Mouse (Mus musculus) myocyte (in vitro differentiated cells): Measurements from ENCODE around the gene Snrnp48. TPM values are rescaled to one million over a fixed set of nuclear protein-coding genes. Genes with fewer than 3 reads are reported as not detected.

ENCODE experiments used
- H3K27me3 ChIP-seq: one replicate; pipeline ENCODE4 v1.6.1; 2011; ENCODE audit not compliant: control insufficient read depth, insufficient read depth, insufficient read length
- H3K36me3 ChIP-seq: one replicate; pipeline ENCODE4 v1.6.1; 2011; ENCODE audit not compliant: control insufficient read depth, insufficient read depth
- H3K4me2 ChIP-seq: one replicate; pipeline ENCODE4 v1.6.1; 2011; ENCODE audit warnings: low read depth, control low read depth
- H3K4me3 ChIP-seq: one replicate; pipeline ENCODE4 v1.5.1; 2011; ENCODE audit warnings: mild to moderate bottlenecking, control low read depth, moderate library complexity
- H3K79me2 ChIP-seq: one replicate; pipeline ENCODE4 v1.6.1; 2011; ENCODE audit not compliant: control insufficient read depth, insufficient read depth
- H3ac ChIP-seq: one replicate; pipeline ENCODE4 v1.6.1; 2011; ENCODE audit not compliant: control insufficient read depth, insufficient read length
- CEBPB ChIP-seq: IDR thresholded peaks from 2 replicates; pipeline ENCODE4 v1.6.1; 2011; ENCODE audit warnings: mild to moderate bottlenecking, moderate library complexity; ENCODE audit not compliant: poor library complexity, insufficient read depth, severe bottlenecking
- E2F4 ChIP-seq: IDR thresholded peaks from one replicate; pipeline ENCODE4 v1.6.1; 2011; ENCODE audit warnings: mild to moderate bottlenecking, control low read depth, moderate library complexity; ENCODE audit not compliant: insufficient read depth
- MAX ChIP-seq: IDR thresholded peaks from one replicate; pipeline ENCODE4 v1.6.1; 2011; ENCODE audit warnings: low read depth, mild to moderate bottlenecking, control low read depth
- MYOD1 ChIP-seq, 3 experiments: IDR thresholded peaks; one replicate each; pipeline ENCODE4 v1.6.1; 2011; ENCODE audit warnings: control low read depth in 2 of 3, low read depth in 2 of 3, mild to moderate bottlenecking in 2 of 3, moderate library complexity in 1 of 3; ENCODE audit not compliant: insufficient read length in 2 of 3, control insufficient read depth in 1 of 3
- MYOG ChIP-seq, 3 experiments: IDR thresholded peaks; one replicate each; pipeline ENCODE4 v1.6.1; 2011; ENCODE audit warnings: control low read depth in 2 of 3, low read depth in 2 of 3, mild to moderate bottlenecking in 2 of 3; ENCODE audit not compliant: insufficient read length in 2 of 3, control insufficient read depth in 1 of 3, insufficient read depth in 1 of 3
- POLR2A ChIP-seq: IDR thresholded peaks from one replicate; pipeline ENCODE4 v1.6.1; 2011; ENCODE audit warnings: low read depth, mild to moderate bottlenecking, control low read depth, moderate library complexity; ENCODE audit not compliant: insufficient read length
- POLR2AphosphoS2 ChIP-seq: IDR thresholded peaks from one replicate; pipeline ENCODE4 v1.6.1; 2011; ENCODE audit warnings: low read depth, control low read depth; ENCODE audit not compliant: insufficient read length
- REST ChIP-seq: IDR thresholded peaks from one replicate; pipeline ENCODE4 v1.6.1; 2011; ENCODE audit warnings: mild to moderate bottlenecking, control low read depth, moderate library complexity; ENCODE audit not compliant: insufficient read depth, insufficient read length
- SRF ChIP-seq: IDR thresholded peaks from one replicate; pipeline ENCODE4 v1.6.1; 2011; ENCODE audit warnings: low read depth; ENCODE audit not compliant: control insufficient read depth, insufficient read length
- TCF12 ChIP-seq: IDR thresholded peaks from one replicate; pipeline ENCODE4 v1.6.1; 2011; ENCODE audit warnings: mild to moderate bottlenecking, control low read depth; ENCODE audit not compliant: poor library complexity, insufficient read depth, severe bottlenecking
- TCF3 ChIP-seq: IDR thresholded peaks from one replicate; pipeline ENCODE4 v1.6.1; 2011; ENCODE audit warnings: low read depth, control low read depth; ENCODE audit not compliant: insufficient read length
- USF1 ChIP-seq: IDR thresholded peaks from one replicate; pipeline ENCODE4 v1.6.1; 2011; ENCODE audit warnings: low read depth, mild to moderate bottlenecking, control low read depth, moderate library complexity
- polyA plus RNA-seq: library from polyadenylated mRNA; unstranded; fragments of >200 nt; fragmentation: generic; extraction: Trizol; gene quantifications from one replicate; pipeline ENCODE4 v1.2.1, GENCODE M21; 2012; ENCODE audit warnings: missing spikeins

The Snrnp48 gene
- polyA plus RNA-seq, 1 experiment: 8.6 TPM

DNA sequence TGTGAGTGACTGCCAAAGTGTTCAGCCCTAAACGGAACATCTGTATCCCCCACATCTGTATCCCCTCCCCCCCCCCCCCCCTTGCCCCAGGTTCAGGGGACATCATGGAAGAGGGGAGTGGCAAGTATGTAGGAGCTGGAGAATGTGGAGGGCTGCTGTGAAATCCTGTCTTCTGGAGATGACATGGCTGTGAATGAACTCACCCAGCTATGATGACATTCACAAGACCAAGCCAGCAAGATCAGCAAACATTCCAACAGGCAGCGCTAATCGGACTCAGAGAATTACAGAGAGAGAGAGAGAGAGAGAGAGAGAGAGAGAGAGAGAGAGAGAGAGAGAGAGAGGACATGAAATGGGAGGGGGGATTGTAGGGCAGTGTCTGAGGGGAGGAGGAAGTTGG lies 46.5 kb downstream of the Snrnp48 start:
- Histone ChIP-seq H3K36me3 (no peaks in the 10 kb centered on the region), H3ac (no peak overlapping the region)

DNA sequence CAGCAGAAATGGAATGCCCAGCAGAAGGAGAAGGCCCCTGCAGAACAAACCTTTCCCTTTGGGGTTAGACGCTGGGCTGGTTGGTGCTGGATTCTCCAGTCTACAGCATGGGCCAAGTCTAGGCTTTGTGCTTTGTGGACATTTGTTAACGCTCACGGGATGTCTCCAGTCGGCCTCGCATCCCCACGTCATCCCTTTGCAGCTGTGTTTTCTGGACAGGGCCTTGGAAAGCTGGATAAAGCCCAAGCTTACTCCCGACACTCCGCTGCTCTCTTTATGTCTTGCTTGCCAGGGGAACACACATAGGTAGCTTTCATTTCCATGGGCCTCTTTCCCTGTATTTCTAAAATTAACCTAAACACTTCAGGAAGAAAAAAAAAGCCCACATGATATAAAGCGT lies 49.0 kb downstream of the Snrnp48 start:
- H3ac ChIP-seq: no peak overlapping the region
- no peaks in the 10 kb centered on the region for H3K36me3 ChIP-seq
- no peak overlapping the region for H3K4me3 ChIP-seq
- TF ChIP-seq TCF3: no peak
- no peak overlapping the region for H3K4me2 ChIP-seq
- no peaks in the 10 kb centered on the region for H3K27me3 ChIP-seq
- no peaks in the 10 kb centered on the region for H3K79me2 ChIP-seq

More for the DNA sequence above, 46.5 kb downstream of the Snrnp48 start:
- H3K27me3 ChIP-seq: no peaks in the 10 kb centered on the region
- H3K79me2 ChIP-seq: no peaks in the 10 kb centered on the region
- H3K4me3 ChIP-seq: no peak overlapping the region
- TF ChIP-seq POLR2AphosphoS2: no peak
- no peak for TF ChIP-seq USF1
- no peak for TF ChIP-seq TCF3
- TF ChIP-seq CEBPB: no peak
- no peak for TF ChIP-seq REST
- TF ChIP-seq MYOG (IDR thresholded peaks at IDR 0.05; ENCODE audit: control insufficient read depth in 1 of 3, insufficient read depth in 1 of 3, insufficient read length in 2 of 3, low read depth in 2 of 3): no peak
- no peak for TF ChIP-seq SRF
- no peak for TF ChIP-seq MYOD1 (IDR thresholded peaks at IDR 0.05; ENCODE audit: control insufficient read depth in 1 of 3, insufficient read length in 2 of 3, low read depth in 2 of 3)
- TF ChIP-seq E2F4: no peak
- H3K4me2 ChIP-seq: no peak overlapping the region

DNA sequence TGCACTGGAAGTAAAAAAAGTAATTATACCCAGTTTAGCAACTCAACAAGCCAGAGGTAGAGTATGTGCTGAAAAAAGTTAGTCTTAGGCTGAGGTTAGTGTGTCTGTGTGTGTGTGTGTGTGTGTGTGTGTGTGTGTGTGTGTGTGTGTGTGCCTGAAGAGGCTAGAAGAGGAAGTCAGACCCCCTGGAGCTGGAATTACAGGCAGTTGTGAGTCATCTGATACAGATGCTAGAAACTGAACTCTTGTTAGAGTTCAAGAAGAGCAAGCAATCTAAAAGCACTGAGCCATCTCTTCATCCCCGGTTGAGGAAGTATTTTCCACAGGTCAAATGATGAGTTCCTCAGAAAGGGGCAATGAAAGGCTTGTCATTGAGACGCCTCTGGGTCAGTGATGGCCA lies 54.2 kb downstream of the Snrnp48 start:
- TF ChIP-seq CEBPB: no peak
- TF ChIP-seq MYOG (IDR thresholded peaks at IDR 0.05; ENCODE audit: control insufficient read depth in 1 of 3, insufficient read depth in 1 of 3, insufficient read length in 2 of 3, low read depth in 2 of 3): no peak
- TF ChIP-seq REST: no peak
- TF ChIP-seq SRF: no peak
- TF ChIP-seq POLR2AphosphoS2: no peak
- no peak for TF ChIP-seq E2F4
- no peak for TF ChIP-seq TCF12
- no peak for TF ChIP-seq TCF3
- TF ChIP-seq MYOD1 (IDR thresholded peaks at IDR 0.05; ENCODE audit: control insufficient read depth in 1 of 3, insufficient read length in 2 of 3, low read depth in 2 of 3): no peak
- TF ChIP-seq MAX: no peak
- no peak for TF ChIP-seq POLR2A
- TF ChIP-seq USF1: no peak
- Histone ChIP-seq H3K4me3 (no peak overlapping the region), H3K27me3 (no peaks in the 10 kb centered on the region), H3K36me3 (no peaks in the 10 kb centered on the region), H3K79me2 (no peaks in the 10 kb centered on the region), H3K4me2 (no peak overlapping the region), H3ac (no peak overlapping the region)

DNA sequence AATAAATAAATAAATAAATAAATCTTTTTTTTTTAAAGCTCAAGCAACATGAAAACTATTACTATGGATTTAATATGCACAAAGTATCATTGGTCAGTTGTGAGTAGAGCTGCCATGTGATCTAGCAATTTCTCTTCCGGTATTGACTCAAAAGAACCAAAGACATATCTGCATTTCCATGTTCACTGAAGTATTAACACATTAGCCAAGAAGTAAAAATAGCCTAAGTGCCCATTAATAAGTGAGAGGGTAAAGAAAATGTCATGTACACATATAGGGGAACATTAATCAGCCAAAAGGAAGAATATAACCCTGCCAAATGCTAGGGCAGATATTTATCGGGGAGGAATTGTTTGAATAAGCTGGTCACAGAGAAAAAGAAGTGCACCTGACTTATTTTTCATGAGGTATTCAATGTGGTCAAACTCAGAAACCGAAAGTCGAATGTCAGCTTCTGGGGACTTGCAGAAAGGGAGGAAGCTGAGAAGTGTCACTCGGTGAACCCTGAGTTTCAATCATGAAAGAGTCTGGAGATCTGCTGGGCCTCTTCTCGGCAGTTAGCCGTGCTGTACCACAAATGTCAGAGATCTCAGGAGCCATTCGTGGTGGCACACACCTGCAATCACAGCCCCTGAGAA lies 64.4 kb downstream of the Snrnp48 start:
- no peaks in the 10 kb centered on the region for H3K27me3 ChIP-seq
- H3K4me2 ChIP-seq: no peak overlapping the region
- H3K4me3 ChIP-seq: no peak overlapping the region
- H3K36me3 ChIP-seq: no peaks in the 10 kb centered on the region
- H3K79me2 ChIP-seq: no peaks in the 10 kb centered on the region
- no peak overlapping the region for H3ac ChIP-seq
- TF ChIP-seq REST: no peak
- no peak for TF ChIP-seq USF1
- TF ChIP-seq POLR2AphosphoS2: no peak
- no peak for TF ChIP-seq POLR2A
- TF ChIP-seq CEBPB: no peak
- TF ChIP-seq MAX: no peak
- TF ChIP-seq TCF3: no peak
- TF ChIP-seq TCF12: no peak
- TF ChIP-seq MYOG (IDR thresholded peaks at IDR 0.05; ENCODE audit: control insufficient read depth in 1 of 3, insufficient read depth in 1 of 3, insufficient read length in 2 of 3, low read depth in 2 of 3): no peak
- no peak for TF ChIP-seq E2F4
- no peak for TF ChIP-seq MYOD1 (IDR thresholded peaks at IDR 0.05; ENCODE audit: control insufficient read depth in 1 of 3, insufficient read length in 2 of 3, low read depth in 2 of 3)
- TF ChIP-seq SRF: no peak

DNA sequence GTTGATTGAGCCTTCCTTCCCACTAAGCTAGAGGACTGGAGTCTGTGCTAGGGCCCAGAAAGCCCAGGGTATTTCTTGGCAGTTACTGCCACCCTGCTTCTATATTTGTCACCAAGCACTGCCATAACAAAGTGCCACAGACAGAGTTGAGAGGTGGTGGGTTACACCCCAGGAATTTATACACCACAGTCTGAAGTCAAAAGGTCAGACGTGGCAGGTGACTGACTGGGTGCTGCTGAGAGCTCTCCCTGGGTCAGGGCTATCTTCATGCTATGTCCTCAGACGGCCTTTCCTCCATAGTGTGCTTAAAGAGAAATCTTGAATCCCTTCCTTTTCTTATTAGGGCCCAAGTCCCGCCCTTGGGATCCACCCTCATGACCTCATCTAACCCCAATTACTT lies 67.9 kb downstream of the Snrnp48 start:
- no peak overlapping the region for H3K4me2 ChIP-seq
- H3K27me3 ChIP-seq: no peaks in the 10 kb centered on the region
- H3ac ChIP-seq: no peak overlapping the region
- no peak overlapping the region for H3K4me3 ChIP-seq
- no peaks in the 10 kb centered on the region for H3K79me2 ChIP-seq
- TF ChIP-seq POLR2AphosphoS2 (no peak), E2F4 (no peak), USF1 (no peak)
- H3K36me3 ChIP-seq: no peaks in the 10 kb centered on the region

Other genes starting within 250 kb of the Snrnp48 start
- gene Ssr1, start 210.7 kb upstream of the Snrnp48 start, polyA plus RNA-seq: 44.7 TPM
- gene Riok1, start 167.9 kb upstream of the Snrnp48 start, polyA plus RNA-seq: 9.9 TPM
- 0.35 TPM for gene Cage1, start 167.9 kb upstream of the Snrnp48 start, polyA plus RNA-seq
- gene Dsp, start 53.6 kb upstream of the Snrnp48 start, polyA plus RNA-seq: not detected
- gene Bmp6, start 140.2 kb downstream of the Snrnp48 start, polyA plus RNA-seq: 0.06 TPM